Mouse (Mus musculus) heart, embryonic 12.5 days (tissue): ENCODE results near the gene Ptch1. TPM values are rescaled to one million over a fixed set of nuclear protein-coding genes. Genes with fewer than 3 reads are reported as not detected.
A peak's percentile ranks its signal among the peaks of the same experiment; 100 is the strongest.

Experiments used
- ATAC-seq: fragments of 200-750 bp; cut with Nextera tagmentation; 2 replicates; pipeline ENCODE4 v1.8.0; 2017; ENCODE audit warnings: moderate TSS enrichment, moderate library complexity; ENCODE audit not compliant: insufficient number of reproducible peaks, low FRiP score
- H3K27ac ChIP-seq: fragments of 300-500 bp; sonication (generic); 2 replicates; pipeline ENCODE4 v1.5.1; 2016; ENCODE audit warnings: mild to moderate bottlenecking, moderate library complexity; ENCODE audit not compliant: poor library complexity, severe bottlenecking
- H3K27me3 ChIP-seq: fragments of 300-500 bp; sonication (generic); replicated peaks from 2 replicates; pipeline ENCODE4 v1.6.1; 2016; ENCODE audit warnings: mild to moderate bottlenecking, moderate library complexity
- H3K36me3 ChIP-seq: fragments of 300-500 bp; sonication (generic); 2 replicates; pipeline ENCODE4 v1.6.1; 2016; ENCODE audit warnings: mild to moderate bottlenecking, moderate library complexity
- H3K4me1 ChIP-seq: fragments of 300-500 bp; sonication (generic); replicated peaks from 2 replicates; pipeline ENCODE4 v1.6.1; 2016; ENCODE audit warnings: mild to moderate bottlenecking
- H3K4me2 ChIP-seq: fragments of 300-500 bp; sonication (generic); 2 replicates; pipeline ENCODE4 v1.6.1; 2016; ENCODE audit warnings: mild to moderate bottlenecking, moderate library complexity
- H3K4me3 ChIP-seq: fragments of 300-500 bp; sonication (generic); 2 replicates; pipeline ENCODE4 v1.5.1; 2016; ENCODE audit warnings: mild to moderate bottlenecking
- H3K9ac ChIP-seq: fragments of 300-500 bp; sonication (generic); 2 replicates; pipeline ENCODE4 v1.6.1; 2016; ENCODE audit warnings: mild to moderate bottlenecking, moderate library complexity
- H3K9me3 ChIP-seq: fragments of 300-500 bp; sonication (generic); replicated peaks from 2 replicates; pipeline ENCODE4 v1.6.1; 2016; ENCODE audit warnings: mild to moderate bottlenecking, moderate library complexity
- WGBS: fragments of 180-500 bp; shearing (Covaris S2); methylation state at CpG from one replicate; pipeline ENCODE4 v1.1.7; 2016; 5-methylcytosine and 5-hydroxymethylcytosine counted together
- polyA plus RNA-seq: library from polyadenylated mRNA; unstranded; fragments of >200 nt; fragmentation: Nextera tagmentation; extraction: Ambion mirVana; gene quantifications from 2 replicates; pipeline ENCODE4 v1.2.1, GENCODE M21; 2016

Ptch1 gene
- polyA plus RNA-seq, 1 experiment from 2014 or later: 6.4 TPM

DNA sequence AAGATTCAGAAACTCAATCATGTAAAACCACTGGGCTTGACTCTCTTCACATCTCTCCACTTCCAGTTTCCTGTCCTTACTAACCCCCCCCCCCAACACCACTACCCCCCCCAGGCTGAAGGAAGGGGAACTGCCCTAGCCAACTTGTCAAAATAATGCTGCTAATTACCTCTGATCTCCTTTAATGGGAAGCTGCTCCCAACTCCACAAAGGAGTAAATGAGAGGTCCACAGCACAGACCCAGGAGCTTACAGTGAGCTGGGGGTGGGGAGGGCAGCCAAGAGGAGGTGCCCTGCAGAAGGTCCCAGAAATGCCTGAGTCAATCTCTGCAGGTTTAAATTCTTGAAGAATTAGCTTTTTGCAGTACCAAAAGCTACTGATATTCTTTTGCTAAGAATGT, 2.9 kb downstream of the Ptch1 start:
- no peak for ATAC-seq
- no peaks in the 10 kb centered on the region for H3K36me3 ChIP-seq
- no peak overlapping the region for H3K4me3 ChIP-seq
- H3K4me1 ChIP-seq: peaks cover 6% of the 10 kb centered on the region
- no peak overlapping the region for H3K27ac ChIP-seq
- peaks cover 39% of the 10 kb centered on the region for H3K27me3 ChIP-seq
- H3K9me3 ChIP-seq: no peaks in the 10 kb centered on the region
- no peak overlapping the region for H3K4me2 ChIP-seq
- no peak overlapping the region for H3K9ac ChIP-seq

GRCm38 (mm10) chr13:63569396-63569756, 4.0 kb downstream of the Ptch1 start:
- no peak overlapping the region for H3K9ac ChIP-seq
- H3K36me3 ChIP-seq: no peaks in the 10 kb centered on the region
- H3K4me3 ChIP-seq: no peak overlapping the region
- no peak for ATAC-seq
- peaks cover 6% of the 10 kb centered on the region for H3K4me1 ChIP-seq
- no peak overlapping the region; the same call in 1 of the 2 replicates for H3K4me2 ChIP-seq
- WGBS: 27% methylated on average over 5 of the region's 5 CpGs
- no peak overlapping the region for H3K27ac ChIP-seq
- no peaks in the 10 kb centered on the region for H3K9me3 ChIP-seq
- H3K27me3 ChIP-seq: peaks cover 38% of the 10 kb centered on the region

DNA sequence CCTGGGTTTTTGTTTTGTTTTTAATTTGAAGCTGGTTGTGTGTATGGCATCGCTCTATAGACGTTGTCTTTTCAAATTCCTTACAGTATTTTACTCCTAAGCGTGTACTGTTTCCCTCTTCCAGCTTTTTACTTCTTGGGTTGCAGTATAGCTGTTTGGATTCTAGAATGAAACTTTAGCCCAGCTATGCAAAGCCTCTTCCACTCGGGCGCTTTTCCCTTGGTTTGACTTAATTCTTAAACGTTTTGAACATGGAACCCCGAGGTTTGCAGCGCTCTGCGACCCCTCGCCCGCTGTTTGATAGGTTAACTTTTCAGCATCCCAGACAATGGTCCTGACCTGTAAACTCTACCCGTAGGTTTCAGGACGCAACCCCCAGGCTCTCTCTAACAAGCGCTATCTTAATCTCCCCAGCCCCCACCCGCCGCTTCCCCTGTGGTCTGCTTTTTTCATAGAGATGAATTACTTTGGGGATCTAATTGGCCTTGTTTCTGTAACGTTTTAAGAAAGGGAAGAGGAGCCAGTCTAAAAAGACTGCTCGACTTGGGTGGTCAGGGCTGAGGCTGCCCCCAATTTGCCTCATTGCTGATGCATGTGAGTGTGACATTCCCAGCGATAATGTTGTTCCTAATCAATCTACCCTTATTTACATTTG, 4.5 kb downstream of the Ptch1 start:
- Histone ChIP-seq H3K4me3 (peak overlapping the region; percentile 55), H3K9me3 (no peaks in the 10 kb centered on the region), H3K9ac (no peak overlapping the region), H3K4me1 (peaks cover 6% of the 10 kb centered on the region), H3K36me3 (no peaks in the 10 kb centered on the region), H3K27me3 (peaks cover 33% of the 10 kb centered on the region), H3K27ac (no peak overlapping the region), H3K4me2 (peak overlapping the region; percentile 74)
- 8% methylated on average over 19 of the region's 19 CpGs for WGBS
- no peak for ATAC-seq

DNA sequence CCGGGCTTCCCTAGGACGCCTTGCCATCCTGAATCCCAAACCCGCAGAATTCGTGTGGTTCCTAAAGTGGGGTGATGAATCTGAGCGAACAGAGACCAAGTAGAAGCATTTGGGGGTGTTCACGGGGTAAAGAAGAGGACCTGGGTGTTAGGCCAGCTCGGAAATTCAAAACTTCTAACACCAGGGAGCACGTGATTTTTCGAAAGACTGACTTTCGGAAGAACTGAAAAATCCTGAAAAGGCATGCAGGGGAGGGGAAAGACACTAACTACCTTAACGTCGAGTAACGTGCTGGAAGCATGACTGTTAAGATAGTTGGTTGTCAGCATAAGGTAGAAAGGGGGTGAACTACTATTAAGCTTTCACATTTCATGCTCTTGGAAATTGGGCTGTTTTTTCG, 5.1 kb downstream of the Ptch1 start:
- Histone ChIP-seq H3K4me1 (peaks cover 6% of the 10 kb centered on the region), H3K27me3 (peaks cover 27% of the 10 kb centered on the region), H3K9ac (peak overlapping the region; percentile 70), H3K4me2 (peak overlapping the region; percentile 74), H3K4me3 (peak overlapping the region; percentile 55), H3K9me3 (no peaks in the 10 kb centered on the region), H3K36me3 (no peaks in the 10 kb centered on the region), H3K27ac (no peak overlapping the region)
- no peak for ATAC-seq
- WGBS: 1% methylated on average over 14 of the region's 14 CpGs

DNA sequence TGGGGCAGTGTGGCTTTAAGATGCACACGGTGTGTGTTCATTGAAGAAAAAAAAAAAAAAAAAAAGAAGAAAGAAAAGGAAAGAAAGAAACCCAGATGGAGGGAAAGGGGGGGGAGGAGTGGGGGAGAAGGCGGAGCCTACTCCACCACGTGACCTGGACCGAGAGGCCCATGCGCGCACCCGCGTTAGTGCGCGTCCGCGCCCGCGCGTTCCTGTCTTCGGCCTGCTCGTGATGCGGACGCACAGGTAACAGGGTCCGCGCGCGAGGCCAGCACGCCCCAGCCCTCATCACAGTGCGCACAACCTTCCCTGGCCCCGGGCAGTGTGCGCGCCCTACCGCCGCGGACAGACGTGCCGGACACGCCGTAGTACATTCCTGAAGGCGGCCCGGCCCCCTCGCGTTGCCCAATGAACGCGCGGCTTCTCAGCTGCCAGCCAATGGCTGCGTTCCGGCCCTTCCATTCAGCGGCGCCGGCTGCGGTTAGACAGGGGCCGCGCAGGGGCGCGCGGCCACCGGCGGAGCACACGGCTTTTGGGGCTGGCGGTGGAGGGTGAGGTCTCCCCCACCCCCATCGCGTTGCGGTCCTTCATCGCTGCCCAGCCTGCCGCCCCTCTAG, 5.6 kb downstream of the Ptch1 start:
- no peaks in the 10 kb centered on the region for H3K36me3 ChIP-seq
- peak overlapping the region; percentile 77 for H3K27ac ChIP-seq
- H3K27me3 ChIP-seq: peaks cover 27% of the 10 kb centered on the region
- peak; percentile 86 for ATAC-seq
- H3K4me3 ChIP-seq: peak overlapping the region; percentile 55
- H3K4me2 ChIP-seq: peak overlapping the region; percentile 74
- no peaks in the 10 kb centered on the region for H3K9me3 ChIP-seq
- peak overlapping the region; percentile 70 for H3K9ac ChIP-seq
- WGBS: under 1% methylated on average over 51 of the region's 62 CpGs
- H3K4me1 ChIP-seq: peaks cover 6% of the 10 kb centered on the region

GRCm38 (mm10) chr13:63566018-63567015, 7.1 kb downstream of the Ptch1 start:
- Histone ChIP-seq H3K9me3 (no peaks in the 10 kb centered on the region), H3K36me3 (no peaks in the 10 kb centered on the region), H3K4me1 (peaks cover 7% of the 10 kb centered on the region), H3K9ac (peak overlapping the region; percentile 95), H3K27me3 (peaks cover 19% of the 10 kb centered on the region), H3K27ac (peak overlapping the region; percentile 94), H3K4me3 (peak overlapping the region; percentile 81), H3K4me2 (peak overlapping the region; percentile 92)
- WGBS: under 1% methylated on average over 46 of the region's 46 CpGs
- peak; percentile 40; the same call in 1 of the 2 replicates for ATAC-seq

DNA sequence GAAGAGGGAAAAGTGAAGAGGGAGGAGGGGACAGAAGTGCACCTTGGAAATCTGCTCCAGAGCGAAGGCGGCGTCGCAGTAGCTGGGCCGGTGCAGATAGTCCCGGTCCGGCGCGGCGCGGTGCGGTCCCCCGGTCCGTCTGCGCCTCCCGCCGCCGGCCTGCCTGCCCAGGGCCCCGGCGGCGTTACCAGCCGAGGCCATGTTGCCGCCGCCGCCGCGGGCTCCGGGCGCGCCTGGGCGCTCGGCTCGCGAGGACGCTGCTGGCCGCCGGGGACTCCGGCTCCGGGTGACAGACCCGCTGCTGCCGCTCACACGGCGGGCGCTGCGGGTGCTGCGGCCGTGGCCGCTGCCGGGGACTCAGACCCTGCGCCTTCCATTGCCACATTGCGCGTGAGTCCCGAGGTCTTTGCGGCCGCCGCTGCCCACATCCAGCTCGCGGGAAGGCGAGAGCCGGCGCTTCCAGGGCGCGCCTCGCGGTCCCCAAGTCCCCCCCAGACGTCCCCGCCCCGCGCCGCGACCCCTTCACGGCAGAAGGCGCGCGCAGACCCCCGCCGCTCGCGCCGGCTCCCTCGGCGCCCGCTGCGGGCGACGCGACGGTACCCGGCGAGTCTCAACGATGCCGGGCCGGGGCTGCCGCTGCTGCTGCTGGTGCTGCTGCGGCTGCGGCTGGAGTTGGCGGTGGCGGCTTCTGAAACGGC, 7.9 kb downstream of the Ptch1 start:
- peak overlapping the region; percentile 94 for H3K27ac ChIP-seq
- H3K9ac ChIP-seq: peak overlapping the region; percentile 95
- WGBS: under 1% methylated on average over 90 of the region's 99 CpGs
- H3K4me1 ChIP-seq: peaks cover 13% of the 10 kb centered on the region
- no peaks in the 10 kb centered on the region for H3K9me3 ChIP-seq
- H3K27me3 ChIP-seq: peaks cover 11% of the 10 kb centered on the region
- no peak for ATAC-seq
- H3K36me3 ChIP-seq: peaks cover under 1% of the 10 kb centered on the region; the same call in 1 of the 2 replicates
- peak overlapping the region; percentile 81 for H3K4me3 ChIP-seq
- peak overlapping the region; percentile 92 for H3K4me2 ChIP-seq

DNA sequence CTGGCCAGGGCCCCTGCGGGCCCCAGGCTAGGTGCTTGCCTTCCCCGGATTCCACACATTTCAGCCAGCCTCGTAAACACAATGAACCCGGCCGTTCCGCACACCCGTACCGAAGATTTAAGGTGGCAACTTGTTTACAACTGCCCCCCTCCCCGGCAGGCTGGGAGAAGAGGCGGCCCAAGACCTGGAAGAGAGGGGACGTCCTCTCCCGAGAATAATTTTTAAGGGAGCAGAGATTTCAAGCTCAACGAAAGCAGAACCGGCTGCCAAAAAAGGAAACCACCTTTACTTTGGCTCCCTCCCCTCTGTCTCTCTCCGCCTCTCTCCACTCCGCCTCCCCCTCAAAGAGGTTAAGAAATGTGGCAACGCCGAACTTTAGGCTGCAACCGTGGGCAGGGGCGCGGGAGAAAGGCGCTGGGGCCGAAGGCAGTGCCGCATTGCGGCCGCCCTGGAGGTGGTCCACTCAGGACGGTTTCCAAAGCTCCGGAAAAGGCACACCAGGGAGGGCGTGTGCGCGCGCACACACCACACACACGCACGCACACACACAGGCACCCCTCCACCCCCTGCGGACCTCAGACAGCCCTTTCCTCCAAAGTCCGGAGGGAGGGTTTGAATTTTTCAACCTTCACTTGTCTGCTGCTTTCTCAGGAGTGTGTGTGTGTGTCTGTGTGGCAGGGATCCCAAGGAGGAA, 8.6 kb downstream of the Ptch1 start:
- H3K4me2 ChIP-seq: peak overlapping the region; percentile 92
- peaks cover 17% of the 10 kb centered on the region for H3K4me1 ChIP-seq
- no peaks in the 10 kb centered on the region for H3K9me3 ChIP-seq
- peak overlapping the region; percentile 81 for H3K4me3 ChIP-seq
- H3K27me3 ChIP-seq: peaks cover 6% of the 10 kb centered on the region; the same call in 1 of the 2 replicates
- WGBS: under 1% methylated on average over 36 of the region's 36 CpGs
- peaks cover 6% of the 10 kb centered on the region for H3K36me3 ChIP-seq
- H3K9ac ChIP-seq: peak overlapping the region; percentile 95
- H3K27ac ChIP-seq: peak overlapping the region; percentile 94
- ATAC-seq: peak; percentile 27

DNA sequence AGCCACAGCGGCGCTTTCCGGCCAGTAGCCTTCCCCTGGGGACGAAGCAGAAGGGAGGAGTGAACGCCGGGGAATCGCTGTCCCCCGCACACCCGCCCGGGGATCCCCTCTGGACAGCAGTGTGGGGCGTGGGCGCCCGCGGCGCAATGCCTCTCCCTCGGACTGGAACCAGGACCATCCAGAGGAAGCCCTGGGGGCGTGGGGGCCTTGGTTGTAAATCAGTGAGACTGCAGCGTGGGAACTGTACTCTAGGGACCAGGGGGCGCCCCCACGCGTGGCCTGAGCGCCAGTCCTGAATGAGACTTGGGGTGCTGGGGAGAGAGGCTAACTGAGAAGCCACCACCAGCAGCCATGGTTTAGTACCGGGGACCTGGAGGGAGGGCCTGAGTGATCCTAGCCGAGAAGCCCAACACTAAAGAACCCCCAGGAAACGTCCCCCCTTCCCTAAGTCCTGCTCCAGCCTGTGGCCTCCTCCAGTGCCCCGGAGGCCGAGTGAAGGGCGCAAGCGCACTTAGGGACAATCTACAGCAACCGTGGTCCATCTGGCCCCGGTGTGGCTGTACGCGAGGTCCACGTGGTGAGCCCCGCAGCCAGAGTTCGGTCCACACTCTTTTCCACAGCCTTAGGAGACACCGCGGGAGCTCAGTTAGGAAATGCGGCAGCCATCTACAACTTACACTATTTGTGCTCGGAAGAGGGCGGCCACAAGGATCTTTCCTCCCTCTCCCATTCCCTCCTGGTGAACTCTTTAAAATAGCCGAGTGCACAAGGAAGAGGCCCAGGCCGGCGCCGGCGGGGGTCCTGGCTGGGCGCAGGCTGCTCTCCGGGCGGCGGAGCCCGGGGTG, 9.4 kb downstream of the Ptch1 start:
- Histone ChIP-seq H3K27me3 (no peaks in the 10 kb centered on the region), H3K9me3 (no peaks in the 10 kb centered on the region), H3K4me3 (peak overlapping the region; percentile 81), H3K4me2 (peak overlapping the region; percentile 92), H3K27ac (peak overlapping the region; percentile 94), H3K4me1 (peaks cover 24% of the 10 kb centered on the region), H3K9ac (peak overlapping the region; percentile 95), H3K36me3 (peaks cover 6% of the 10 kb centered on the region)
- no peak for ATAC-seq
- under 1% methylated on average over 51 of the region's 51 CpGs for WGBS
